Mouse (Mus musculus): ENCODE measurements around the gene Avil.

- no peak for TF ChIP-seq CTCF (IDR thresholded peaks at IDR 0.05; ENCODE audit: control insufficient read depth, insufficient read depth, low read length)
- TF ChIP-seq POLR2A (IDR thresholded peaks at IDR 0.05; ENCODE audit: borderline replicate concordance, control insufficient read depth, low read depth, low read length): no peak
These were observed 59.7 kb downstream of the Avil start, which contains the start of gene March9 for GRCm38 (mm10) chr10:127059968-127060916.
